Comparison of ENCODE assay signal across 7 mouse cellular contexts in genomic region chr12:69573916-69574881, GRCm38 (mm10). TPM values are rescaled to one million over a fixed set of nuclear protein-coding genes. Genes with fewer than 3 reads are reported as not detected.
DNase-seq lines count a peak whose midpoint lies in the region; ATAC-seq and TF ChIP-seq lines count a peak whose summit lies in the region.

No protein-coding gene starts in this region.

- peak overlapping the region; percentile 87 for H3K4me3 ChIP-seq in gastrocnemius, adult 2 months
- H3K4me3 ChIP-seq in hindbrain, embryonic 16.5 days (ENCODE audit: low read length), result peak overlapping the region; percentile 28; the same call in 1 of the 2 replicates

- no peaks in the 10 kb centered on the region for H3K27me3 ChIP-seq in hindbrain, embryonic 16.5 days (replicated peaks; ENCODE audit: control insufficient read depth, insufficient read depth, low read length)

- intact Hi-C loops in gastrocnemius, adult 2 months (cut with DNase I), result loop anchor here (1.0 to 10.0 kb wide), 4 partner anchors 77 to 379 kb away; partner anchors contain the start of genes Arf6, Dnaaf2, Gm49383 and Gm9887

- peak; percentile 68 to 77 for DNase-seq in adrenal gland, adult 18-20 months (ENCODE audit: low spot score in 2 of 2)
- DNase-seq in cerebellum, postnatal 4 days (ENCODE audit: low spot score in 2 of 2), result peak; percentile 61 to 82
- DNase-seq in gastrocnemius, adult 2 months, result peak; percentile 72
- DNase-seq in left cerebral cortex, adult 11 months (ENCODE audit: low spot score), result peak; percentile 67
- peak; percentile 96 for DNase-seq in lung, postnatal 36 days
- DNase-seq in right cerebral cortex, postnatal 10 days (ENCODE audit: low spot score in 2 of 2), result peak; percentile 85 to 87

- H3K9me3 ChIP-seq in hindbrain, embryonic 16.5 days (ENCODE audit: control insufficient read depth, low read length), result no peaks in the 10 kb centered on the region

- peak; percentile 79 for ATAC-seq in hindbrain, embryonic 16.5 days

- WGBS in hindbrain, embryonic 16.5 days, result 29% methylated on average over 17 of the region's 17 CpGs

- peak overlapping the region; percentile 28 for H3K9ac ChIP-seq in hindbrain, embryonic 16.5 days (ENCODE audit: low read depth, low read length)

- peaks cover 22% of the 10 kb centered on the region for H3K36me3 ChIP-seq in hindbrain, embryonic 16.5 days (ENCODE audit: control insufficient read depth, insufficient read depth, low read length)

- peak; percentile 89 for TF ChIP-seq CTCF in gastrocnemius, adult 2 months (IDR thresholded peaks at IDR 0.05)

- peak overlapping the region; percentile 91 for H3K27ac ChIP-seq in gastrocnemius, adult 2 months
- H3K27ac ChIP-seq in hindbrain, embryonic 16.5 days (ENCODE audit: low read depth, low read length), result no peak overlapping the region

- peaks cover 4% of the 10 kb centered on the region for H3K4me1 ChIP-seq in hindbrain, embryonic 16.5 days (ENCODE audit: control insufficient read depth, insufficient read depth, low read depth, low read length)

- peak overlapping the region; percentile 51 for H3K4me2 ChIP-seq in hindbrain, embryonic 16.5 days (ENCODE audit: low read length)

RNA-seq across cellular contexts. Expression of gene Vcpkmt, which starts 8.6 kb away (rescaled TPM):
- total RNA-seq in adrenal gland, adult 18-20 months (2021), result 10 to 100 TPM; 11.9 to 13.3 TPM
- 1 to 10 TPM; 3.5 to 3.7 TPM for total RNA-seq in gastrocnemius, adult 2 months (2021)
- 25.5 and 30.6 TPM in 2 replicates for polyA plus RNA-seq in hindbrain, embryonic 16.5 days (2015; fragmentation: Nextera tagmentation; extraction: Ambion mirVana)
